Mouse (Mus musculus): ENCODE data around the gene Saa3.
"Not testable (repeated sequence)": the region's sequence is repeated elsewhere in the genome, so short reads cannot be mapped to it uniquely, and the experiment has no call there.

Gene Saa3

DNA sequence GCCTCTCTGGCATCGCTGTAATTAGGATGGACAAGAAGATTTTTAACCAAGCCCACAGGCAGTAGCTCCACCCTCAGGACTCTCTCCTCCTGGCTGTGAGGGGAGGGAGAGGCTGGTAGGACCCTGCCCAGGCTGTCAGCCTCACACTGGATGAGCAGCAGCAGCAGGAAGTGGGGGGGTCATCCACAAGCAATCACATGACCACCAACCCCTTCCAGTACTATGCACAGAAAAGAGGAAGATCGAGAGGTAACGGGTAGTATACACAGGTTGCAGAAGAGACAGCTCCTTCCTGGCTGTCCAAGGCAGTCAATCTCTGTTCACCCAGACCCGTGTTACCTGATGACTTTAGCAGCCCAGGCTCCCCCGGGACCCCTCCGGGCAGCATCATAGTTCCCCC lies 3.2 kb downstream of the Saa3 start:
- DNase-seq (ENCODE audit: low spot score) = no peak

DNA sequence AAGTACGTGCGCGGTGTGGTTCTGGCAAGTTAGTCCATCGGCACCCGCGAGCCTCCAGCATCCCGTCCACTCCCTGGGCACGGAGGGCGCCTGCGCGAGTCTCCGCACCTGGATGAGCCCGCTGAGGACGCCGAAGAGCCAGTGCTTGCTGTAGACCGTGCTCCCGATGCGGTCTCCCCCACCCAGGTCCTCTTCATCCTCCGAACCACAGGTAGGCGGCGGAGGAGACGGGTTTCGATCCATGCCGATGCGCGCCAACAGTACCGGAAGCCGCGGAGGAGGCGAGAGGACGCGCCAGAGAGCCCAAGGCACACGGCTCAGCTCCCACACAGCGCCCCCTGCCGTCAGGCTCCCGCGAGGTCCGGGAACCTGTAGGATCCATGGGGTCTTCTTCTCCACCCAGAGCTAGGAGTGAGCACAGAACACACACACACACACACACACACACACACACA lies 5.1 kb downstream of the Saa3 start, which contains the start of gene Saal1:
Gene Saal1, minus strand, starts transcription at position 291 of the 455 bp plus-strand sequence.
- peak; percentile 86 for DNase-seq (ENCODE audit: low spot score)

DNA sequence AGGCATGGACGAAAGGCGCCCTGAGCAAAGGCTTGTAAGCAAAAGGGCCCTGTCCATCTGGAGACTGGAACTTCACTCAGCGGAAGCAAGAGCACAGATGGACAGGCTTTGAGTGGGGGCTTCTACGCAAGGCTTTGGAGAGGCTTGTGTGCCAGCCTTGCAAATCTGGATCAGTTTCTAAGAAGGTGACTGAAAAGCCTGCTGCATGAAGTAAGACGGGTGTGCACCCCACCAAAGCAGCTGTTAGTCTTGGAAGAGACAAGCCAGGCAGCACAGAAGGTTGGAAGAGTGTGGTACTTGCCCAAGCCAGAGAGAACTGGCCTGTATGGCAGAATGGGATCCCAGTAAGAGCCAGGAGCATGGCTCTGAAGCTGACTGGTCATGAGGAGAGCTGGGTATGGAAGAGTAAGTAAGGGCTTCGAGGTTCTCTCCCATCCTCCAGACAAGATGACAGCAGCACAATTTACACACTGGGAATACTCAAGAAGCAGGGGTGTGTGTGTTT lies 14.9 kb downstream of the Saa3 start:
- no peak for DNase-seq (ENCODE audit: low spot score)

DNA sequence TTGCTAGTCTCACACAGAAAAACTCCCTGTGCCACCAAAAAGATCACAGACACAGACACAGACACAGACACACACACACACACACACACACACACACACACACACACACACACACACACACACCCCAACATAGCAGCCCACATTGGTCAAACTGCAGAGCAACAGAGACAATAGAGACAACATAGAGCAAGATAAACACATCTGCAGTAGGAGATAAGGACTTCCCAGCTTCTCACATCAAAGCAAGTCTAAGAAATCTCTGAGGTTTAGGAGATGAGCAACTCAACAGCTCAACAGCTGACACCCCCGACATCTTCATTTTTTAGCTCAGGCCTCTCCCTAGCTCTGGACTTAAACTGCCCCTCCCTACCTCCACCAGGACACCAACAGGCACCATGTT lies 18.7 kb downstream of the Saa3 start:
- no peak for DNase-seq (ENCODE audit: low spot score)

DNA sequence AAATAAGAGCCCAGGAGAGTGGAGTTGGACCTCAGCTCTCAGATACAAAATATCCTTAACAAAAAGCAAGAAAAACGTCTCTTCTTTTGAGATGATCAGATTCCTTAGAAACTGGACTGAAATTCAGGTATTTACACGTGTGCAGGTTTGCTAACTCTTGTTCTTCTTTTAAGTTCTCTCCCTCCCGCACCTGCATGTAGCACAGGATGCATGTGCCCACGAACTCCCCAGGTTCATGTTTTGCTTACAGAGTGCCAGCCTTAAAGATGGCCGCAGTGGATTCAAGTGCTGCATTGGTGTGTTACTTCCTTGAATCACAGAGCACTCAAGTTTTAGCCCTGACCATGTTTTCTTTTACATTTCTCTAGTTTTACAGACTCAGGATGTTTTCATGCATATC lies 28.7 kb downstream of the Saa3 start:
- DNase-seq (ENCODE audit: low spot score) = no peak

DNA sequence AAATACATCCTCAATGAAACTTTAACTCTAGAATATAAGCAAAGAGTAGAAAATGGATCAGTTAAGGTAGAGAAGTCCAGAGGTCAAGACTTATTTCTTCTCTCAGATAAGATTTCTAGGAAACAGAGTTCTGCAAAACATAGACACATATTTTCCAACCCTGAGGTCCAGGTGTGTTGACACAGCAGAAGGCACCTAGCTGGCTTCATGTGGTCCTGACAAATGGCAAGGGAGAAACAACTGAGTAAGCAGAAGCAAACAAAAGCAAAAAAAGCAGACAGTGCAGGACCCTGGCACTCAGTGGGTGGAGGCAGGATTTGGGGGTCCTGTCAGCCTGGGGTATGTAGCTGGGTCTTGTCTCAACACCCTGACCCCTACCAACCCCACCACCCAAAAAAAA lies 34.8 kb downstream of the Saa3 start:
- no peak for DNase-seq (ENCODE audit: low spot score)

- not testable (repeated sequence) for DNase-seq (ENCODE audit: low spot score)
Observed at GRCm38 (mm10) chr7:46679044-46679443, 36.5 kb downstream of the Saa3 start.

- DNase-seq (ENCODE audit: low spot score) = no peak
Observed at GRCm38 (mm10) chr7:46678417-46678816, 37.1 kb downstream of the Saa3 start.

- DNase-seq (ENCODE audit: low spot score) = no peak
Observed at GRCm38 (mm10) chr7:46676808-46677360, 38.6 kb downstream of the Saa3 start.

- DNase-seq (ENCODE audit: low spot score) = no peak
Observed at GRCm38 (mm10) chr7:46675886-46676285, 39.6 kb downstream of the Saa3 start.

DNA sequence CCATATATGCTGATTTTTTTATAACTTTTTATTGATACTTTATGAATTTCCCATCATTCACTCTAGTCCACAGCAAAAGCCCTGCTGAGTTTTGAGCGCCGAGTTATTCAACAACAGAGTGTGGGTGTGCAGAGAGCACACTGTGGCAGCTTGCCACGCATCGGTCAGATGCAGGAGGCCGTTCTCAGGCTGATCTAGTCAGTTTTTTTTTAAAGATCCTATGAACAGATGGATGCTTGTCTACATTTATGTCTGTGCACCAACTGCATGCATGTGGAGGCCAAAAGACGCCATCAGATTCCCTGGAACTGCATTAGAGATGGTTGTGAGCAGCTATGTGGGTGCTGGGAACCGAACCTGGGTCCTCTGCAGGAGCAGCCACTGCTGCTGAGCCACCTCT lies 40.4 kb downstream of the Saa3 start:
- DNase-seq (ENCODE audit: low spot score) = no peak

- DNase-seq (ENCODE audit: low spot score) = no peak
Observed at GRCm38 (mm10) chr7:46672160-46672672, 43.3 kb downstream of the Saa3 start, which contains the start of gene Tph1. Gene Tph1 (minus strand): TSS chr7:46672537.

- no peak for DNase-seq (ENCODE audit: low spot score)
Observed at GRCm38 (mm10) chr7:46667256-46667655, 48.2 kb downstream of the Saa3 start.

DNA sequence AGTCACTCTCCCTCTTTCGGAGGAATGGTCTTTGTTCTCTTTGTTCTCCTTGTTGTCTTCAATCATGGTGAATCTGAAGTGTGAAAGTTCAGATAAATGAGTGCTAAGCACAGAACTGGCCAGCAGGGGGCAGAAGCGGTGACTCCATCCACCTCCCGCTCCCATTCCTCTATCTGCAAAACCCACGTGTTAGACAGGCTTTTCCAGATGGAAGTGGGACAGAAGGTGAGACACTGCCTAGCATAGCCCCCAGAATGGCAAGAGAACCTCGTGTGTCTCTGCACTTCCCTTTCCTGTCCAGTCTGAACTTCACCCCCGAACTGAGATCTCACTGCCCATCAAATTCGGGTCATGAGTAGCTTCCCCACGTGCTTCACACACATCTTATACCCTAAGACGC lies 50.3 kb downstream of the Saa3 start:
- no peak for DNase-seq (ENCODE audit: low spot score)

Data from urinary bladder, postnatal 14 days (tissue).